Mouse (Mus musculus): ENCODE data around the gene Pik3r2. TPM values are rescaled to one million over a fixed set of nuclear protein-coding genes. Genes with fewer than 3 reads are reported as not detected.

Gene Pik3r2
- polyA plus RNA-seq, 1 experiment from 2014 or later = 37.4 TPM

- H3K9me3 ChIP-seq (ENCODE audit: control insufficient read depth) = no peaks in the 10 kb centered on the region
- H3K4me3 ChIP-seq (ENCODE audit: low read depth, low read length) = peak overlapping the region; percentile 54
- 0 out of 2 replicates have a peak overlapping the region, but pooled peaks have one; percentile 7 for H3K27ac ChIP-seq (ENCODE audit: low read depth, low read length)
- H3K4me2 ChIP-seq (replicated peaks; ENCODE audit: low read depth) = peak overlapping the region; percentile 97
- no peak for TF ChIP-seq CTCF (IDR thresholded peaks at IDR 0.05; ENCODE audit: low read depth)
- H3K4me1 ChIP-seq (replicated peaks; ENCODE audit: control insufficient read depth, insufficient read depth, low read length) = 0 out of 2 replicates have a peak, but pooled peaks cover 3% of the 10 kb centered on the region
- H3K9ac ChIP-seq (ENCODE audit: low read depth, low read length) = peak overlapping the region; percentile 18; the same call in 1 of the 2 replicates
- 0 out of 2 replicates have a peak, but pooled peaks have one; percentile 5 for ATAC-seq
- no peaks in the 10 kb centered on the region for H3K36me3 ChIP-seq (ENCODE audit: control insufficient read depth, insufficient read depth)
- WGBS = 1% methylated on average over 45 of the region's 47 CpGs
- H3K27me3 ChIP-seq (replicated peaks; ENCODE audit: control insufficient read depth, insufficient read depth, low read length) = no peaks in the 10 kb centered on the region
These were observed 27.4 kb upstream of the Pik3r2 start for GRCm38 (mm10) chr8:70803761-70804480.

- WGBS = 62% methylated on average over 11 of the region's 11 CpGs
- TF ChIP-seq CTCF (IDR thresholded peaks at IDR 0.05; ENCODE audit: low read depth) = no peak
- no peak overlapping the region for H3K27ac ChIP-seq (ENCODE audit: low read depth, low read length)
- no peaks in the 10 kb centered on the region for H3K36me3 ChIP-seq (ENCODE audit: control insufficient read depth, insufficient read depth)
- H3K4me1 ChIP-seq (replicated peaks; ENCODE audit: control insufficient read depth, insufficient read depth, low read length) = 0 out of 2 replicates have a peak, but pooled peaks cover 6% of the 10 kb centered on the region
- no peak for ATAC-seq
- H3K27me3 ChIP-seq (replicated peaks; ENCODE audit: control insufficient read depth, insufficient read depth, low read length) = no peaks in the 10 kb centered on the region
- H3K4me2 ChIP-seq (replicated peaks; ENCODE audit: low read depth) = no peak overlapping the region
- no peak overlapping the region for H3K9ac ChIP-seq (ENCODE audit: low read depth, low read length)
- no peak overlapping the region for H3K4me3 ChIP-seq (ENCODE audit: low read depth, low read length)
- no peaks in the 10 kb centered on the region for H3K9me3 ChIP-seq (ENCODE audit: control insufficient read depth)
These were observed 26.4 kb upstream of the Pik3r2 start for GRCm38 (mm10) chr8:70802786-70803510.

GRCm38 (mm10) chr8:70801830-70802229 lies 25.3 kb upstream of the Pik3r2 start:
- no peak overlapping the region for H3K27ac ChIP-seq (ENCODE audit: low read depth, low read length)
- no peak for TF ChIP-seq CTCF (IDR thresholded peaks at IDR 0.05; ENCODE audit: low read depth)
- H3K4me2 ChIP-seq (replicated peaks; ENCODE audit: low read depth) = no peak overlapping the region
- H3K4me1 ChIP-seq (replicated peaks; ENCODE audit: control insufficient read depth, insufficient read depth, low read length) = 0 out of 2 replicates have a peak, but pooled peaks cover 6% of the 10 kb centered on the region
- no peaks in the 10 kb centered on the region for H3K36me3 ChIP-seq (ENCODE audit: control insufficient read depth, insufficient read depth)
- ATAC-seq = no peak
- no peaks in the 10 kb centered on the region for H3K27me3 ChIP-seq (replicated peaks; ENCODE audit: control insufficient read depth, insufficient read depth, low read length)
- H3K9me3 ChIP-seq (ENCODE audit: control insufficient read depth) = no peaks in the 10 kb centered on the region
- 83% methylated on average over 1 of the region's 1 CpGs for WGBS
- H3K9ac ChIP-seq (ENCODE audit: low read depth, low read length) = no peak overlapping the region
- H3K4me3 ChIP-seq (ENCODE audit: low read depth, low read length) = no peak overlapping the region

- no peaks in the 10 kb centered on the region for H3K9me3 ChIP-seq (ENCODE audit: control insufficient read depth)
- 45% methylated on average over 15 of the region's 15 CpGs for WGBS
- H3K4me1 ChIP-seq (replicated peaks; ENCODE audit: control insufficient read depth, insufficient read depth, low read length) = peaks cover 10% of the 10 kb centered on the region; the same call in 1 of the 2 replicates
- no peak for ATAC-seq
- H3K27ac ChIP-seq (ENCODE audit: low read depth, low read length) = no peak overlapping the region
- H3K27me3 ChIP-seq (replicated peaks; ENCODE audit: control insufficient read depth, insufficient read depth, low read length) = no peaks in the 10 kb centered on the region
- TF ChIP-seq CTCF (IDR thresholded peaks at IDR 0.05; ENCODE audit: low read depth) = no peak
- H3K4me2 ChIP-seq (replicated peaks; ENCODE audit: low read depth) = no peak overlapping the region
- no peaks in the 10 kb centered on the region for H3K36me3 ChIP-seq (ENCODE audit: control insufficient read depth, insufficient read depth)
- H3K4me3 ChIP-seq (ENCODE audit: low read depth, low read length) = no peak overlapping the region
- H3K9ac ChIP-seq (ENCODE audit: low read depth, low read length) = no peak overlapping the region
These were observed 24.6 kb upstream of the Pik3r2 start for GRCm38 (mm10) chr8:70801156-70801555.

GRCm38 (mm10) chr8:70800648-70801047 lies 24.1 kb upstream of the Pik3r2 start:
- no peak overlapping the region for H3K9ac ChIP-seq (ENCODE audit: low read depth, low read length)
- peaks cover 10% of the 10 kb centered on the region; the same call in 1 of the 2 replicates for H3K4me1 ChIP-seq (replicated peaks; ENCODE audit: control insufficient read depth, insufficient read depth, low read length)
- H3K27ac ChIP-seq (ENCODE audit: low read depth, low read length) = no peak overlapping the region
- no peaks in the 10 kb centered on the region for H3K27me3 ChIP-seq (replicated peaks; ENCODE audit: control insufficient read depth, insufficient read depth, low read length)
- TF ChIP-seq CTCF (IDR thresholded peaks at IDR 0.05; ENCODE audit: low read depth) = no peak
- ATAC-seq = no peak
- H3K4me3 ChIP-seq (ENCODE audit: low read depth, low read length) = no peak overlapping the region
- 68% methylated on average over 10 of the region's 10 CpGs for WGBS
- no peaks in the 10 kb centered on the region for H3K36me3 ChIP-seq (ENCODE audit: control insufficient read depth, insufficient read depth)
- H3K9me3 ChIP-seq (ENCODE audit: control insufficient read depth) = no peaks in the 10 kb centered on the region
- H3K4me2 ChIP-seq (replicated peaks; ENCODE audit: low read depth) = no peak overlapping the region

GRCm38 (mm10) chr8:70798281-70798680 lies 21.8 kb upstream of the Pik3r2 start:
- H3K4me3 ChIP-seq (ENCODE audit: low read depth, low read length) = peak overlapping the region; percentile 61; the same call in 1 of the 2 replicates
- H3K9me3 ChIP-seq (ENCODE audit: control insufficient read depth) = no peaks in the 10 kb centered on the region
- ATAC-seq = no peak
- WGBS = 9% methylated on average over 15 of the region's 15 CpGs
- H3K4me2 ChIP-seq (replicated peaks; ENCODE audit: low read depth) = peak overlapping the region; percentile 90
- H3K27ac ChIP-seq (ENCODE audit: low read depth, low read length) = peak overlapping the region; percentile 91
- H3K9ac ChIP-seq (ENCODE audit: low read depth, low read length) = 0 out of 2 replicates have a peak overlapping the region, but pooled peaks have one; percentile 62
- peaks cover 7% of the 10 kb centered on the region; the same call in 1 of the 2 replicates for H3K4me1 ChIP-seq (replicated peaks; ENCODE audit: control insufficient read depth, insufficient read depth, low read length)
- no peak for TF ChIP-seq CTCF (IDR thresholded peaks at IDR 0.05; ENCODE audit: low read depth)
- H3K27me3 ChIP-seq (replicated peaks; ENCODE audit: control insufficient read depth, insufficient read depth, low read length) = no peaks in the 10 kb centered on the region
- H3K36me3 ChIP-seq (ENCODE audit: control insufficient read depth, insufficient read depth) = no peaks in the 10 kb centered on the region

All from intestine, postnatal 0 days (tissue).